ENCODE assay signal across 8 mouse cellular contexts in the genomic region with DNA sequence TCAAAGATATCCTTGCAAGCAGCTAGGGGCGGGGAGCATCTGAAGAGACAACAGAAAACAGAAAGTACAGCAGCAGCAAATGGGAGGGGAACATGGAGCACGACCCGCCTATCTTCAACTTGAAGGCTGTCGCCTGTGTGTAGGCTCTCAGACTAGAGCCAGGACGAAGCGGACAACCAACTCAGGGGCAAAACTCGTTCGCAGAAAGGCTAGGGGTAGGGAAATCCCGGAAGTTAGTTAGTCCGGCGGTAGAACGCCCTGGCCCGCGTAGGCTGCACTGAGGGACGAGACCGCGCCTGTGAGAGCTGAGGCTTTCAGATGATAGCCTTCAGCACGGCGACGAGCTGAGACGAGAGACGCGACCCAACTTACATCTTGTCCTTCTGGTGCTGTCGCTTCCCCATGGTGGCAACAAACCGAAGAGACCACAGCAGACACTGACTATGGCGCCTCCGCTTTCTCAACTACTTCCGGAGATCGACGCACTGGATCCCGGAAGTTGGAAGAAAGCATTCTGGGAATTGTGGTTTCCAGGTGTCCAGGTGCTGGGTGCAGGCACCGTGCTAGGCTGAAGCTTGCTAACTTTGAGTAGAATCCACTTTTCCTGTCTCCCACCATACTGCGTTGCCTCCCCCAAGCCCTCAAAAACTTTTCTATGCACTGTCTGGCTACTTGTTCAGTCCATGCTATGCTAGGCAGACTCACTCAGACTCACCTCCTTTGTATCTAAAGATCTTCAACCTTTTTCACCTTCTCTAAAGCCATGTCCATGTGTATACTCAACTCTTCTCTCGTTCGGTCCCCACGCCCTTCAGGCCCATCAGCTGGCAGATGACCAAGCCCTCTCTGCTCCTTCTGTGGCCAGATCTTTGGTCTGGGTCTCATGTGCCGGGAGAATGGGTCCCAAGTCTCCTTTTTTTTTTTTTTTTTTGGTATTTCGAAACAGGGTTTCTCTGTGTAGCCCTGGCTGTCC. TPM values are rescaled to one million over a fixed set of nuclear protein-coding genes. Genes with fewer than 3 reads are reported as not detected.
A peak's percentile ranks its signal among the peaks of the same experiment; 100 is the strongest.
DNase-seq lines count a peak whose midpoint lies in the region; ATAC-seq lines count a peak whose summit lies in the region.

A gene (minus strand): TSS at position 487 of the 973 bp plus-strand sequence.

- intact Hi-C loops in left cerebral cortex, postnatal 4 days (cut with DNase I): loop anchor here (10.0 kb wide), 1 partner anchor 164 kb away; a partner anchor contains a TSS

- peak within 1 kb of the TSS; percentile 92 for H3K4me3 ChIP-seq in intestine, embryonic 16.5 days (ENCODE audit: low read length)
- peak within 1 kb of the TSS; percentile 83 for H3K4me3 ChIP-seq in midbrain, embryonic 11.5 days (ENCODE audit: low read depth, low read length)

- H3K9ac ChIP-seq in intestine, embryonic 16.5 days (ENCODE audit: low read depth, low read length): peak within 1 kb of the TSS; percentile 86
- peak within 1 kb of the TSS; percentile 74 for H3K9ac ChIP-seq in midbrain, embryonic 11.5 days (ENCODE audit: low read length)

- peak; percentile 76 for DNase-seq in layer of hippocampus, adult 11-12 months (ENCODE audit: low spot score)
- no peak for DNase-seq in layer of hippocampus, adult 9-10 months (ENCODE audit: low spot score)
- peak; percentile 82 for DNase-seq in embryo, embryonic 9.5 days (ENCODE audit: extremely low spot score)
- DNase-seq in gonadal fat pad, adult 2 months (ENCODE audit: low read depth): peak; percentile 34
- DNase-seq in left cerebral cortex, postnatal 4 days: peak; percentile 52
- peak; percentile 97 for DNase-seq in midbrain, embryonic 11.5 days (ENCODE audit: low spot score, missing footprints)
- DNase-seq in right cerebral cortex, postnatal 4 days: peak; percentile 58

- no peaks in the 10 kb centered on the region for H3K36me3 ChIP-seq in intestine, embryonic 16.5 days (ENCODE audit: control insufficient read depth, insufficient read depth, low read length)
- peaks cover 9% of the 10 kb centered on the region; the same call in 1 of the 2 replicates for H3K36me3 ChIP-seq in midbrain, embryonic 11.5 days (ENCODE audit: control insufficient read depth, insufficient read depth, low read length)

- peak within 1 kb of the TSS; percentile 52 for H3K4me2 ChIP-seq in intestine, embryonic 16.5 days (ENCODE audit: low read depth, low read length)
- peak within 1 kb of the TSS; percentile 65 for H3K4me2 ChIP-seq in midbrain, embryonic 11.5 days

- 9% methylated on average over 38 of the region's 38 CpGs for WGBS in intestine, embryonic 16.5 days
- WGBS in midbrain, embryonic 11.5 days: 6% methylated on average over 37 of the region's 38 CpGs

- H3K27ac ChIP-seq in intestine, embryonic 16.5 days (ENCODE audit: low read length): peak within 1 kb of the TSS; percentile 54; the same call in 1 of the 2 replicates
- H3K27ac ChIP-seq in midbrain, embryonic 11.5 days (ENCODE audit: low read depth, low read length): no peak within 1 kb of the TSS; the same call in 1 of the 2 replicates

- ATAC-seq in intestine, embryonic 16.5 days: peak; percentile 90
- ATAC-seq in midbrain, embryonic 11.5 days (ENCODE audit: low FRiP score): peak; percentile 83

- no peaks in the 10 kb centered on the region for H3K27me3 ChIP-seq in intestine, embryonic 16.5 days (replicated peaks; ENCODE audit: control insufficient read depth, insufficient read depth, low read length)
- H3K27me3 ChIP-seq in midbrain, embryonic 11.5 days (ENCODE audit: control insufficient read depth, insufficient read depth, low read length): no peaks in the 10 kb centered on the region

- peaks cover 5% of the 10 kb centered on the region for H3K4me1 ChIP-seq in intestine, embryonic 16.5 days (ENCODE audit: control insufficient read depth, insufficient read depth, low read length)
- peaks cover 5% of the 10 kb centered on the region; the same call in 1 of the 2 replicates for H3K4me1 ChIP-seq in midbrain, embryonic 11.5 days (ENCODE audit: control insufficient read depth, insufficient read depth, low read length)

- no peaks in the 10 kb centered on the region for H3K9me3 ChIP-seq in intestine, embryonic 16.5 days (ENCODE audit: control insufficient read depth, low read length)
- no peaks in the 10 kb centered on the region for H3K9me3 ChIP-seq in midbrain, embryonic 11.5 days (ENCODE audit: control insufficient read depth, low read length)

RNA-seq across cellular contexts. Expression of the gene that starts here (rescaled TPM):
- polyA plus RNA-seq in gonadal fat pad, adult 2 months (2012; rRNA removed): 76.0 and 83.6 TPM in 2 replicates
- polyA plus RNA-seq in intestine, embryonic 16.5 days (2015; fragmentation: Nextera tagmentation; extraction: Ambion mirVana): 130 and 132 TPM in 2 replicates
- total RNA-seq in left cerebral cortex, postnatal 4 days (2021): 10 to 100 TPM; 88.3 to 91.9 TPM
- 142 and 147 TPM in 2 replicates for polyA plus RNA-seq in midbrain, embryonic 11.5 days (2014; fragmentation: Nextera tagmentation; extraction: Ambion mirVana)
